Mouse (Mus musculus): ENCODE data around the gene Slc18a2. TPM values are rescaled to one million over a fixed set of nuclear protein-coding genes. Genes with fewer than 3 reads are reported as not detected.

Gene Slc18a2
- polyA plus RNA-seq, 1 experiment from 2014 or later = 9.1 TPM

- no peak overlapping the region for H3K27ac ChIP-seq
- no peak overlapping the region for H3K4me2 ChIP-seq
- 79% methylated on average over 3 of the region's 3 CpGs for WGBS
- no peaks in the 10 kb centered on the region for H3K36me3 ChIP-seq
- no peak overlapping the region for H3K9ac ChIP-seq
- peaks cover 26% of the 10 kb centered on the region for H3K4me1 ChIP-seq (replicated peaks)
- no peaks in the 10 kb centered on the region for H3K27me3 ChIP-seq
- ATAC-seq (replicated peaks; ENCODE audit: insufficient number of reproducible peaks, insufficient read depth, low FRiP score, low read depth) = no peak
- H3K9me3 ChIP-seq (replicated peaks) = no peaks in the 10 kb centered on the region
- no peak overlapping the region for H3K4me3 ChIP-seq
Measured at GRCm38 (mm10) chr19:59339908-59340307, 79.2 kb downstream of the Slc18a2 start.

GRCm38 (mm10) chr19:59342964-59343363, 82.3 kb downstream of the Slc18a2 start:
- Histone ChIP-seq H3K36me3 (no peaks in the 10 kb centered on the region), H3K9ac (peak overlapping the region; percentile 17; the same call in 1 of the 2 replicates), H3K9me3 (replicated peaks) (no peaks in the 10 kb centered on the region), H3K4me2 (peak overlapping the region; percentile 98), H3K4me1 (replicated peaks) (peaks cover 30% of the 10 kb centered on the region), H3K4me3 (peak overlapping the region; percentile 98), H3K27me3 (0 out of 2 replicates have a peak, but pooled peaks cover 3% of the 10 kb centered on the region), H3K27ac (no peak overlapping the region)
- no peak for ATAC-seq (replicated peaks; ENCODE audit: insufficient number of reproducible peaks, insufficient read depth, low FRiP score, low read depth)
- WGBS = 40% methylated on average over 2 of the region's 2 CpGs

GRCm38 (mm10) chr19:59344304-59344711, 83.6 kb downstream of the Slc18a2 start:
- under 1% methylated on average over 14 of the region's 14 CpGs for WGBS
- Histone ChIP-seq H3K9ac (peak overlapping the region; percentile 96), H3K36me3 (no peaks in the 10 kb centered on the region), H3K4me2 (peak overlapping the region; percentile 98), H3K27me3 (peaks cover 6% of the 10 kb centered on the region; the same call in 1 of the 2 replicates), H3K27ac (peak overlapping the region; percentile 94; the same call in 1 of the 2 replicates), H3K4me1 (replicated peaks) (peaks cover 27% of the 10 kb centered on the region), H3K9me3 (replicated peaks) (no peaks in the 10 kb centered on the region), H3K4me3 (peak overlapping the region; percentile 98)
- no peak for ATAC-seq (replicated peaks; ENCODE audit: insufficient number of reproducible peaks, insufficient read depth, low FRiP score, low read depth)

- peak; percentile 44 for ATAC-seq (replicated peaks; ENCODE audit: insufficient number of reproducible peaks, insufficient read depth, low FRiP score, low read depth)
- H3K4me2 ChIP-seq = peak overlapping the region; percentile 98
- H3K36me3 ChIP-seq = no peaks in the 10 kb centered on the region
- WGBS = under 1% methylated on average over 63 of the region's 70 CpGs
- peaks cover 11% of the 10 kb centered on the region; the same call in 1 of the 2 replicates for H3K27me3 ChIP-seq
- H3K27ac ChIP-seq = peak overlapping the region; percentile 94
- peak overlapping the region; percentile 96 for H3K9ac ChIP-seq
- H3K4me1 ChIP-seq (replicated peaks) = peaks cover 27% of the 10 kb centered on the region
- H3K9me3 ChIP-seq (replicated peaks) = no peaks in the 10 kb centered on the region
- H3K4me3 ChIP-seq = peak overlapping the region; percentile 98
Measured at GRCm38 (mm10) chr19:59345081-59345657, 84.5 kb downstream of the Slc18a2 start.

Other genes starting within 250 kb of the Slc18a2 start
- 1.00 and 1.5 TPM in 2 replicates for gene Shtn1, start 184.8 kb upstream of the Slc18a2 start, polyA plus RNA-seq (2015; fragmentation: Nextera tagmentation; extraction: Ambion mirVana)
- not detected in 2 replicates for gene Vax1, start 90.8 kb upstream of the Slc18a2 start, polyA plus RNA-seq (2015; fragmentation: Nextera tagmentation; extraction: Ambion mirVana)
- gene Kcnk18, start 41.7 kb upstream of the Slc18a2 start, polyA plus RNA-seq (2015; fragmentation: Nextera tagmentation; extraction: Ambion mirVana) = not detected in 2 replicates
- gene Rps12-ps3, start 61.4 kb downstream of the Slc18a2 start, polyA plus RNA-seq (2015; fragmentation: Nextera tagmentation; extraction: Ambion mirVana) = 6.0 TPM in 1 of 2 replicates, not detected in the other
- 6.9 and 8.0 TPM in 2 replicates for gene Pdzd8, start 84.9 kb downstream of the Slc18a2 start, polyA plus RNA-seq (2015; fragmentation: Nextera tagmentation; extraction: Ambion mirVana)
- gene Emx2, start 197.5 kb downstream of the Slc18a2 start, polyA plus RNA-seq (2015; fragmentation: Nextera tagmentation; extraction: Ambion mirVana) = not detected in 2 replicates